Mouse (Mus musculus) hindbrain, postnatal 0 days (tissue): Measurements from ENCODE around the gene N4bp2l1. TPM values are rescaled to one million over a fixed set of nuclear protein-coding genes. Genes with fewer than 3 reads are reported as not detected.
"Not testable (repeated sequence)": the region's sequence is repeated elsewhere in the genome, so short reads cannot be mapped to it uniquely, and the experiment has no call there.

Experiments used
- ATAC-seq: fragments of 200-750 bp; cut with Nextera tagmentation; 2 replicates; pipeline ENCODE4 v1.8.0; 2017; ENCODE audit warnings: mild to moderate bottlenecking, moderate TSS enrichment, moderate library complexity
- DNase-seq: peaks from one replicate; pipeline ENCODE4 v3.0.0-alpha.2; 2015; ENCODE audit warnings: low spot score
- H3K27ac ChIP-seq: fragments of 300-500 bp; sonication (generic); 2 replicates; pipeline ENCODE4 v1.5.1; 2014; ENCODE audit warnings: mild to moderate bottlenecking
- H3K27me3 ChIP-seq: fragments of 300-500 bp; sonication (generic); 2 replicates; pipeline ENCODE4 v1.6.1; 2014; ENCODE audit warnings: low read length, mixed read lengths; ENCODE audit not compliant: insufficient read depth
- H3K36me3 ChIP-seq: fragments of 300-500 bp; sonication (generic); 2 replicates; pipeline ENCODE4 v1.6.1; 2014; ENCODE audit warnings: low read length, mixed read lengths; ENCODE audit not compliant: insufficient read depth
- H3K4me1 ChIP-seq: fragments of 300-500 bp; sonication (generic); 2 replicates; pipeline ENCODE4 v1.6.1; 2014; ENCODE audit warnings: antibody characterized with exemption, low read length, mixed read lengths; ENCODE audit not compliant: insufficient read depth
- H3K4me2 ChIP-seq: fragments of 300-500 bp; sonication (generic); 2 replicates; pipeline ENCODE4 v1.6.1; 2014; ENCODE audit warnings: low read depth, mild to moderate bottlenecking, low read length, moderate library complexity, mixed read lengths
- H3K4me3 ChIP-seq: fragments of 300-500 bp; sonication (generic); 2 replicates; pipeline ENCODE4 v1.5.1; 2014; ENCODE audit warnings: low read length
- H3K9ac ChIP-seq: fragments of 300-500 bp; sonication (generic); replicated peaks from 2 replicates; pipeline ENCODE4 v1.6.1; 2014; ENCODE audit warnings: mild to moderate bottlenecking, low read length, moderate library complexity, mixed read lengths
- H3K9me3 ChIP-seq: fragments of 300-500 bp; sonication (generic); 2 replicates; pipeline ENCODE4 v1.6.1; 2016; ENCODE audit warnings: low read length, mixed read lengths
- CTCF ChIP-seq: IDR thresholded peaks from 2 replicates; pipeline ENCODE4 v1.5.1; 2016; ENCODE audit warnings: antibody characterized with exemption, control low read depth, low read depth
- WGBS: fragments of 180-500 bp; shearing (Covaris S2); extraction: QIAGEN DNeasy Blood & Tissue Kit; methylation state at CpG from one replicate; pipeline ENCODE4 v1.1.7; 2014; 5-methylcytosine and 5-hydroxymethylcytosine counted together
- polyA plus RNA-seq: library from polyadenylated mRNA; unstranded; fragments of >200 nt; fragmentation: Nextera tagmentation; extraction: Ambion mirVana; gene quantifications from 2 replicates; pipeline ENCODE4 v1.2.1, GENCODE M21; 2015
- total RNA-seq: library from RNA; depleted of rRNA; stranded (reverse); fragments of >200 nt; gene quantifications from 2 replicates; pipeline ENCODE4 v1.2.3, GENCODE M21; 2014; rRNA removed

The N4bp2l1 gene
- total RNA-seq (14.1 and 21.6 TPM in 2 replicates), polyA plus RNA-seq (33.3 and 34.5 TPM in 2 replicates)

DNA sequence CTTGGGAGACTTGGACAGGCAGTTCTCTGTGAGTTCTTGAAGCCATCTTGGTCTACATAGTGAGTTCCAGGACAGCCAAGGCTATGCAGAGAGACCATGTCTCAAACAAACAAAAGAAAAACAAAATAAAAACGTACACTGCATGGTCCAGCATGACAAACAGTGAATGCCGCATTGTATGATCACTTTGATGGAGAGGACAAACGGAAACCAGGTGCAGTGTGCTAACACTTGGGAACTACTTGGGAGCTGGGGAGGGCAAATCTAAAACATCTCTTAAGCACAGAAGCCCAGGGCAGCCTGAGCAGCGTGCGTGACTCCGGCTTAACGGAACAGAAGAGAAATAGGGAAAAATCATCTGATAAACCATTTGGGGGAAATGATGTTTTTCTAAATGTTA lies at the start of gene N4bp2l1:
Gene N4bp2l1 (minus strand): TSS at position 101 of the 400 bp plus-strand sequence.
- 87% methylated on average over 7 of the region's 7 CpGs for WGBS
- H3K36me3 ChIP-seq: no peaks in the 10 kb centered on the region
- TF ChIP-seq CTCF: no peak

DNA sequence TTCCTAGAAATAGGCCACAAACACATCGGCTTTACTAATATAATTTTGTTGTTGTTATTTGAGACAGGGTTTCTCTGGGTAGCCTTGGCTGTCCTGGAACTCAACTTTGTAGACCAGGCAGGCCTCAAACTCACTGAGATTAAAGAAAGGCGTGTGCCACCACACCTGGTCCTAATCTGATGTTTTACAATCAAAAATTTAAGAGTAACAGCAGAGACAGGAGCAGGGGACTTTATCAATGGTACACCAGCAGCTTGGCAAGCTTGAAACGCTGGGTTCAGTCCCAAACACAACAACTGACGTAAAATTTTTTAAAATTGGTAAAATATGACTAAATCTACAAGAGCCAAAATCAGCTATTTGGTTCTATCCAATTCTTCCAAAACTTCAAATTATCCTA lies 47.9 kb upstream of the N4bp2l1 start:
- WGBS: 94% methylated on average over 4 of the region's 4 CpGs
- TF ChIP-seq CTCF: no peak
- no peak for ATAC-seq
- Histone ChIP-seq H3K36me3 (peaks cover 3% of the 10 kb centered on the region; the same call in 1 of the 2 replicates), H3K4me3 (no peak overlapping the region), H3K9me3 (no peaks in the 10 kb centered on the region), H3K27ac (no peak overlapping the region), H3K27me3 (no peaks in the 10 kb centered on the region), H3K4me2 (no peak overlapping the region), H3K4me1 (no peaks in the 10 kb centered on the region), H3K9ac (no peak overlapping the region)
- DNase-seq: no peak

More for the DNA sequence above, at the start of gene N4bp2l1:
- Histone ChIP-seq H3K4me2 (no peak within 1 kb of the TSS), H3K9ac (no peak within 1 kb of the TSS), H3K4me3 (no peak within 1 kb of the TSS), H3K4me1 (peaks cover 8% of the 10 kb centered on the region; the same call in 1 of the 2 replicates), H3K27ac (no peak within 1 kb of the TSS), H3K9me3 (no peaks in the 10 kb centered on the region), H3K27me3 (no peaks in the 10 kb centered on the region)
- ATAC-seq: no peak
- DNase-seq: no peak

DNA sequence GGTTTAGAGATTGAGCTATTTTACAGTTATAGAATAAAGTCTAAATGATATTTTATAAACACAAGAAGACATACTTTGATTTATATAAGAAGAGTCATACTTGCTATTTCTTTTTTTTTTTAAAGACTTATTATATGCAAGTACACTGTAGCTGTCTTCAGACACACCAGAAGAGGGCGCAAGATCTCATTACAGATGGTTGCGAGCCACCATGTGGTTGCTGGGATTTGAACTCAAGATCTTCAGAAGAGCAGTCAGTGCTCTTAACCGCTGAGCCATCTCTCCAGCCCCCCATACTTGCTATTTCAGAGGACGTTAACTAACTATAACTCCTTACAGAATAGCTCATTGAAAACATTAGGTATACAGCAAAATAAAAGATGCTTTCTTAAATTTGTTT lies 46.4 kb upstream of the N4bp2l1 start:
- not testable (repeated sequence) for H3K9ac ChIP-seq, H3K27me3 ChIP-seq, H3K4me3 ChIP-seq, H3K9me3 ChIP-seq, H3K4me1 ChIP-seq, H3K4me2 ChIP-seq, H3K27ac ChIP-seq, ATAC-seq, H3K36me3 ChIP-seq, DNase-seq
- peak; percentile 24; the same call in 1 of the 2 replicates for TF ChIP-seq CTCF
- 97% methylated on average over 4 of the region's 4 CpGs for WGBS

DNA sequence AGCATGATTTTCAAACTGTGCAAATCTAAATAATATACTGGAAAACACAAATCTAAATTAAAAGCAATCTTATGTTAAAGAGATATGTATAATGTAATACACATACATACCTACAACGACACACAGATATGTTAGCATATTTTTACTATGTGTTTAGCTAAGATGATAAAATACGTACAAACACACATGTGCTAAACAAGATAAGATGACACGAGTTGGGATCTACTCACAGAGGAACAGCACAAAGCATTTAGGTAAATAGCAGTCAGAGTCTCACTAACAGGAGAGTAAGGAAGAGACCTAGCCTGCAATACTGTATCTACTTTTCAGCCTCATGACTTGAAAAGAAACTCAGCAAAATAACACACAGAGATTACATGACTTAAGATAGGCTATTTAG lies 44.5 kb upstream of the N4bp2l1 start:
- DNase-seq (no peak), ATAC-seq (no peak)
- 91% methylated on average over 3 of the region's 3 CpGs for WGBS
- Histone ChIP-seq H3K4me1 (no peaks in the 10 kb centered on the region), H3K36me3 (peaks cover 3% of the 10 kb centered on the region; the same call in 1 of the 2 replicates), H3K4me2 (no peak overlapping the region), H3K9me3 (no peaks in the 10 kb centered on the region), H3K27ac (no peak overlapping the region), H3K9ac (no peak overlapping the region), H3K27me3 (no peaks in the 10 kb centered on the region), H3K4me3 (no peak overlapping the region)
- no peak for TF ChIP-seq CTCF

DNA sequence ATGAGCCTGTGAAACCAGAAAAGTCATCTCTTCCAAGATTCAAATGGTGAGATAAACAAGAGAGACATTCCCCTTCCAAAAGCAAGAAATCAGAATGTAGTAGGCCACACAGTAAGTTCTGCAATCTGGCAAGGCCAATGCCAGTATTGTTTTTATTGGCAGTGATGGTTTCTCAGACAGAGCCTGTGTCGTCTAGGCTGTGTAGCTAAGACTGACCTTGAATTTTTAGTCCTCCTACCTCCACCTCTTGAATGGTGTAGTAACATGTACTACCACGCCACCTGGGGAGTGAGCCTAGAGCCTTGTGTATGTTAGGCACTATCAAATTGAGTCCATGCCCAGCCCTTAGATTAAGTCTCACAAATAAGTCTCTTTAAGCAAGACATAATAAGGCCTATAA lies 32.7 kb upstream of the N4bp2l1 start:
- TF ChIP-seq CTCF: no peak
- 83% methylated on average over 2 of the region's 2 CpGs for WGBS
- H3K4me1 ChIP-seq: no peaks in the 10 kb centered on the region
- DNase-seq (no peak), ATAC-seq (no peak)
- H3K27ac ChIP-seq: no peak overlapping the region
- H3K4me3 ChIP-seq: no peak overlapping the region
- no peaks in the 10 kb centered on the region for H3K27me3 ChIP-seq
- H3K4me2 ChIP-seq: no peak overlapping the region
- H3K36me3 ChIP-seq: no peaks in the 10 kb centered on the region
- H3K9me3 ChIP-seq: no peaks in the 10 kb centered on the region
- no peak overlapping the region for H3K9ac ChIP-seq

DNA sequence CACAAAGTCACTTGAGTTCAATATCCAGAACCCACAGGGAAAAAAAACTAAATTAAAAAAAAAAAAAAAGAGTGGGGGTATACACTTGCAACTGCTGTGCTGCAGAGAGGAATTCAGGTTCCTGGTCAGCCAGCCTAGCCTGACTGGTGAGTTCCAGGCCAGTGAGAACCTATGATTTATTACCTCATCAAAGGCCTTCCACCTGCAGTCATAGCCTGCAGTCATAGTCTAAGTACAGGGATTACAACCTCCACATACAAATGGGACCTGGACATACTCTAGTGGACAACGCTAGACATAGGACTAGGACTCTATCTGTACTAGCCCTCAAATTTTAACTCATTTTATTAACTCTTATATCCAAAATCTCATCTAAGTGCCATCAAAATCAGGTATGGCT lies 32.3 kb upstream of the N4bp2l1 start:
- H3K4me2 ChIP-seq: no peak overlapping the region
- no peaks in the 10 kb centered on the region for H3K4me1 ChIP-seq
- no peaks in the 10 kb centered on the region for H3K27me3 ChIP-seq
- H3K9me3 ChIP-seq: no peaks in the 10 kb centered on the region
- TF ChIP-seq CTCF: no peak
- WGBS: 100% methylated on average over 1 of the region's 1 CpGs
- no peak overlapping the region for H3K4me3 ChIP-seq
- H3K9ac ChIP-seq: no peak overlapping the region
- DNase-seq: no peak
- ATAC-seq: no peak
- no peak overlapping the region for H3K27ac ChIP-seq
- H3K36me3 ChIP-seq: no peaks in the 10 kb centered on the region

DNA sequence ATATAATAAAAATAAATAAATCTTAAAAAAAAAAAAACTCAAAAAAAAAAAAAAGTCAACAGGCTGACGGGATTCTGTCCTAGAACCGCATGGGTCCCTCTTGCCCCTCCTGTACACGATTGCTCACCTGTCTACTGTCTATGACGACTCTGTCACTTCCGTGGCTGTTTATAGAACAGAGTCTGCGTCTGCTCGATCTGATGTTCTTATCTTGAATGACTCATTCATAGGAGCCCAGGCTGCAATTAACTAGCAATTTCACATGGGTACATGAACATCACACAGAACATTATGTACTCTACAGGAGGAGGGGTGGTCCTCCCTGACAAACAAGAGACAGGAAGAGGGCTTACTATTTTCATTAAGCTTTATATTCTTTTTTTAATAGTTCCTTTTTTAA lies 28.5 kb upstream of the N4bp2l1 start:
- TF ChIP-seq CTCF: no peak
- no peaks in the 10 kb centered on the region for H3K36me3 ChIP-seq
- no peak for ATAC-seq
- no peak overlapping the region for H3K9ac ChIP-seq
- no peak overlapping the region for H3K27ac ChIP-seq
- H3K4me1 ChIP-seq: no peaks in the 10 kb centered on the region
- no peak overlapping the region for H3K4me2 ChIP-seq
- no peak overlapping the region for H3K4me3 ChIP-seq
- no peaks in the 10 kb centered on the region for H3K27me3 ChIP-seq
- 89% methylated on average over 7 of the region's 7 CpGs for WGBS
- no peak for DNase-seq
- no peaks in the 10 kb centered on the region for H3K9me3 ChIP-seq
